Mouse (Mus musculus): Measurements from ENCODE around the gene Zfp92.

GRCm38 (mm10) chrX:73384419-73384818 is 26.5 kb upstream of the Zfp92 start:
- TF ChIP-seq CTCF (IDR thresholded peaks at IDR 0.05) (no peak), POLR2A (IDR thresholded peaks at IDR 0.05; ENCODE audit: insufficient read depth, low read depth, low read length) (no peak), EP300 (IDR thresholded peaks at IDR 0.05; ENCODE audit: insufficient read depth, low read depth, low read length) (no peak)

Measured in heart, adult 2 months (tissue).